Mouse (Mus musculus) bone marrow, adult 2 months (tissue): ENCODE measurements around the gene Slc22a23. TPM values are rescaled to one million over a fixed set of nuclear protein-coding genes. Genes with fewer than 3 reads are reported as not detected.

Experiments used
- H3K27ac ChIP-seq: fragments of 200-500 bp; 2 replicates; pipeline ENCODE4 v1.5.1; 2012; ENCODE audit warnings: low read depth, mild to moderate bottlenecking, control low read depth, inconsistent platforms, low read length; ENCODE audit not compliant: control insufficient read depth, poor library complexity, insufficient read depth
- H3K4me1 ChIP-seq: fragments of 200-500 bp; 2 replicates; pipeline ENCODE4 v1.6.1; 2011; ENCODE audit warnings: low read length; ENCODE audit not compliant: control insufficient read depth, insufficient read depth
- H3K4me3 ChIP-seq: fragments of 200-500 bp; replicated peaks from 2 replicates; pipeline ENCODE3; 2011; ENCODE audit warnings: mild to moderate bottlenecking, low read depth, low read length, control low read depth; ENCODE audit not compliant: control insufficient read depth
- CTCF ChIP-seq: fragments of 200-500 bp; IDR thresholded peaks from 2 replicates; pipeline ENCODE4 v1.5.1; 2011; ENCODE audit warnings: low read length, control low read depth; ENCODE audit not compliant: control insufficient read depth, insufficient read depth
- POLR2A ChIP-seq: fragments of 200-500 bp; IDR thresholded peaks from 2 replicates; pipeline ENCODE4 v1.6.1; 2011; ENCODE audit warnings: low read depth, mild to moderate bottlenecking, control low read depth, low read length, borderline replicate concordance; ENCODE audit not compliant: control insufficient read depth
- WGBS: fragments of 180-500 bp; shearing (Covaris S2); methylation state at CpG from one replicate; pipeline ENCODE4 v1.1.7; 2018; 5-methylcytosine and 5-hydroxymethylcytosine counted together
- polyA plus RNA-seq: library from polyadenylated mRNA; stranded (reverse); fragments of >200 nt; gene quantifications from 2 replicates; pipeline ENCODE4 v1.2.4, GENCODE M21; 2011; ENCODE audit warnings: low replicate concordance; ENCODE audit not compliant: missing spikeins, insufficient read depth, insufficient read length

The Slc22a23 gene
- polyA plus RNA-seq, 1 experiment, result 26.2 TPM

- no peaks in the 10 kb centered on the region for H3K4me1 ChIP-seq
- H3K4me3 ChIP-seq, result no peak overlapping the region
- no peak for TF ChIP-seq CTCF
- no peak for TF ChIP-seq POLR2A
- H3K27ac ChIP-seq, result no peak overlapping the region
- 88% methylated on average over 3 of the region's 3 CpGs for WGBS
Observed at GRCm38 (mm10) chr13:34218776-34219175, 126.2 kb downstream of the Slc22a23 start.

- no peak for TF ChIP-seq CTCF
- TF ChIP-seq POLR2A, result no peak
- Histone ChIP-seq H3K27ac (no peak overlapping the region), H3K4me1 (no peaks in the 10 kb centered on the region), H3K4me3 (no peak overlapping the region)
- 90% methylated on average over 3 of the region's 3 CpGs for WGBS
Observed at GRCm38 (mm10) chr13:34214855-34215254, 130.1 kb downstream of the Slc22a23 start.

GRCm38 (mm10) chr13:34212735-34213212, 132.2 kb downstream of the Slc22a23 start:
- no peak overlapping the region for H3K27ac ChIP-seq
- no peak for TF ChIP-seq POLR2A
- TF ChIP-seq CTCF, result no peak
- H3K4me3 ChIP-seq, result no peak overlapping the region
- no peaks in the 10 kb centered on the region for H3K4me1 ChIP-seq
- WGBS, result 92% methylated on average over 10 of the region's 10 CpGs

DNA sequence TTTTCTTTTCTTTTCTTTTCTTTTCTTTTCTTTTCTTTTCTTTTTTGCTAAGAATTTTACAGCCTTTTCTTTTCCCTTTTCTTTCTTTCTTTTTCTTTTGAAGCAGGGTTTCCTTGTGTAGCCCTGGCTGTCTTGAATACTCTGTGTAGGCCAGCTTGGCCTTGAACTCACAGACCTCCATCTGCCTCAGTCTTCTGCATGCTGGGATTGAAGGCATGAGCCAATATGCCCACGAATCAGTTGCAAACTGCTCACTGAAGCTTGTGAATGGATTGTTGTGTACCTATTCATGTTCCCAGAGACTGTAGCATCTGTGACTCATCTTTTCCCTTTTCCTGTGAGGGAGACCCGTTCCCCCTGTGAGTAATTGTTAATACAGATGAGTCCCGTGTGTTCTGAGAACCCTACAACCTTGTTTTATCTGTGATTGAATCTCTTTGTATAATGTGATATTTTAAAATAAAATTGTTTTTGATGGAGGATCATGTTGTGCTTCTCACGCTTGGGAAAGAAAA, 133.7 kb downstream of the Slc22a23 start:
- Histone ChIP-seq H3K27ac (no peak overlapping the region), H3K4me1 (no peaks in the 10 kb centered on the region), H3K4me3 (no peak overlapping the region)
- WGBS, result 71% methylated on average over 4 of the region's 4 CpGs
- no peak for TF ChIP-seq CTCF
- TF ChIP-seq POLR2A, result no peak

DNA sequence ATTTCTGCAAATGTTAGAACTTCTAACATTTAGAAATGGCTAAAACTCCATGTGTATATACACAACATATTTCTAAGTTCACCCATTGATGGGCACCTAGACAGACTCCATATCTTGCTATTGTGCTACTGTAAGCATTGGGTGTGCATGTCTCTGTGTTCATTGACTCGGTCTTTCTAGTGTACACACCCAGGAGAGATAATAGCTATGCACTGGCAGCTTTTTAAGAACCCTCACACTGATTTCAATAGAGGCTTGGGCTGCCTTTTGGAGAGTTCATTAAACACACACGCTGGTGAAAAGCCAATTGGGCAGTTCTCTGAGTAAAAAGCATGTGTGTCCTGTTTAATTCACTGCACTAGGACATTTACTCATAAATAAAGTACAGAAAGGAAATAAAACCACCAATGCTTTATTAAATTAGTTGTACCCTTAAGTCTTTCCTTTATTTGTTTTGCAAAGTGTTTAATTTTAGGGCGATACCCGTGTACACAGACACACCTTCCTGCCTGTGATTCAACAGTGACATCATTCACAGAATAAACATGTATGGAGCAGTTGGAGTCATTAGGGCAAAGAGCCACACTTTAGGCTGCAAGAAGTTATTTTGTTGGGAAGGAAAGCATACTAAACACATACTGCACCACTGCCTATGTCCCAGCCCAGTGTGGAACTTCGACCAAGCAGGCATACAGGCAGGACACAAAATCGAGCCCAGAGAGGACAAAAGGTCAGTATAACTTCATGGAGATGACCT, 137.1 kb downstream of the Slc22a23 start:
- no peak overlapping the region for H3K27ac ChIP-seq
- H3K4me1 ChIP-seq, result no peaks in the 10 kb centered on the region
- no peak for TF ChIP-seq CTCF
- no peak for TF ChIP-seq POLR2A
- no peak overlapping the region for H3K4me3 ChIP-seq
- 87% methylated on average over 6 of the region's 6 CpGs for WGBS

GRCm38 (mm10) chr13:34205216-34205615, 139.8 kb downstream of the Slc22a23 start:
- no peak for TF ChIP-seq POLR2A
- no peak for TF ChIP-seq CTCF
- H3K4me1 ChIP-seq, result no peaks in the 10 kb centered on the region
- 93% methylated on average over 3 of the region's 3 CpGs for WGBS
- H3K27ac ChIP-seq, result no peak overlapping the region
- no peak overlapping the region for H3K4me3 ChIP-seq

GRCm38 (mm10) chr13:34195676-34196075, 149.3 kb downstream of the Slc22a23 start:
- WGBS, result 70% methylated on average over 1 of the region's 1 CpGs
- no peaks in the 10 kb centered on the region for H3K4me1 ChIP-seq
- no peak overlapping the region for H3K27ac ChIP-seq
- H3K4me3 ChIP-seq, result no peak overlapping the region
- no peak for TF ChIP-seq POLR2A
- no peak for TF ChIP-seq CTCF

GRCm38 (mm10) chr13:34193384-34193783, 151.6 kb downstream of the Slc22a23 start:
- Histone ChIP-seq H3K4me1 (no peaks in the 10 kb centered on the region), H3K27ac (no peak overlapping the region), H3K4me3 (no peak overlapping the region)
- 51% methylated on average over 8 of the region's 8 CpGs for WGBS
- TF ChIP-seq POLR2A (no peak), CTCF (no peak)
